ENCODE assay signal across 23 mouse cellular contexts in genomic region chr8:86840120-86840693, GRCm38 (mm10). TPM values are rescaled to one million over a fixed set of nuclear protein-coding genes. Genes with fewer than 3 reads are reported as not detected.
DNase-seq lines count a peak whose midpoint lies in the region; ATAC-seq and TF ChIP-seq lines count a peak whose summit lies in the region.
"Had no signal": no experiment of that assay in that cellular context is flagged by ENCODE, and none has a peak within 500 bp of the region (broad histone marks: within the 10 kb centered on the region; RNA-seq: fewer than 3 reads in every experiment).

No protein-coding gene starts in this region.

- TF ChIP-seq CTCF in intestine, postnatal 0 days (IDR thresholded peaks at IDR 0.05; ENCODE audit: low read depth), result no peak

- H3K36me3 ChIP-seq in embryonic facial prominence, embryonic 13.5 days, result peaks cover 69% of the 10 kb centered on the region
- peaks cover 70% of the 10 kb centered on the region for H3K36me3 ChIP-seq in embryonic facial prominence, embryonic 10.5 days (replicated peaks)
- peaks cover 13% of the 10 kb centered on the region for H3K36me3 ChIP-seq in intestine, embryonic 15.5 days
- H3K36me3 ChIP-seq in intestine, postnatal 0 days (ENCODE audit: control insufficient read depth, insufficient read depth), result peaks cover 46% of the 10 kb centered on the region
- H3K36me3 ChIP-seq in midbrain, embryonic 14.5 days (ENCODE audit: control insufficient read depth, insufficient read depth, low read length), result peaks cover 43% of the 10 kb centered on the region
- peaks cover 32% of the 10 kb centered on the region for H3K36me3 ChIP-seq in midbrain, embryonic 15.5 days (replicated peaks)

- no peak overlapping the region for H3K4me3 ChIP-seq in embryonic facial prominence, embryonic 13.5 days
- H3K4me3 ChIP-seq in embryonic facial prominence, embryonic 10.5 days, result no peak overlapping the region
- no peak overlapping the region for H3K4me3 ChIP-seq in intestine, embryonic 15.5 days (replicated peaks)
- no peak overlapping the region for H3K4me3 ChIP-seq in intestine, postnatal 0 days (ENCODE audit: low read depth, low read length)
- H3K4me3 ChIP-seq in midbrain, embryonic 14.5 days (replicated peaks; ENCODE audit: low read depth, low read length), result no peak overlapping the region
- H3K4me3 ChIP-seq in midbrain, embryonic 15.5 days, result no peak overlapping the region
- H3K4me3 ChIP-seq: forebrain, embryonic 10.5 days; heart, adult 2 months; heart, embryonic 10.5 days; heart, embryonic 13.5 days; hindbrain, embryonic 12.5 days; hindbrain, embryonic 15.5 days had no signal

- 92% methylated on average over 12 of the region's 12 CpGs for WGBS in embryonic facial prominence, embryonic 13.5 days
- WGBS in embryonic facial prominence, embryonic 10.5 days, result 96% methylated on average over 12 of the region's 12 CpGs
- 93% methylated on average over 12 of the region's 12 CpGs for WGBS in intestine, embryonic 15.5 days
- 92% methylated on average over 12 of the region's 12 CpGs for WGBS in intestine, postnatal 0 days
- WGBS in midbrain, embryonic 14.5 days, result 95% methylated on average over 12 of the region's 12 CpGs
- WGBS in midbrain, embryonic 15.5 days, result 98% methylated on average over 12 of the region's 12 CpGs

- no peak overlapping the region for H3K27ac ChIP-seq in embryonic facial prominence, embryonic 13.5 days
- no peak overlapping the region for H3K27ac ChIP-seq in embryonic facial prominence, embryonic 10.5 days (replicated peaks)
- no peak overlapping the region for H3K27ac ChIP-seq in intestine, embryonic 15.5 days
- H3K27ac ChIP-seq in intestine, postnatal 0 days (ENCODE audit: low read depth, low read length), result no peak overlapping the region
- no peak overlapping the region for H3K27ac ChIP-seq in midbrain, embryonic 14.5 days (replicated peaks; ENCODE audit: low read depth, low read length)
- no peak overlapping the region for H3K27ac ChIP-seq in midbrain, embryonic 15.5 days
- H3K27ac ChIP-seq: forebrain, embryonic 10.5 days; heart, adult 2 months; heart, embryonic 10.5 days; heart, embryonic 13.5 days; hindbrain, embryonic 12.5 days; hindbrain, embryonic 15.5 days had no signal

- 0 out of 2 replicates have a peak, but pooled peaks have one; percentile 4 for ATAC-seq in embryonic facial prominence, embryonic 13.5 days (ENCODE audit: insufficient number of reproducible peaks, insufficient read depth, low FRiP score, low TSS enrichment, low read depth)
- ATAC-seq in intestine, embryonic 15.5 days, result peak; percentile 37; the same call in 1 of the 2 replicates
- ATAC-seq in intestine, postnatal 0 days, result no peak
- peak; percentile 20; the same call in 1 of the 2 replicates for ATAC-seq in midbrain, embryonic 14.5 days (ENCODE audit: low FRiP score, low TSS enrichment)
- ATAC-seq in midbrain, embryonic 15.5 days (replicated peaks), result no peak
- ATAC-seq: forebrain, embryonic 14.5 days had no signal

- H3K9me3 ChIP-seq in embryonic facial prominence, embryonic 13.5 days, result no peaks in the 10 kb centered on the region
- H3K9me3 ChIP-seq in embryonic facial prominence, embryonic 10.5 days, result no peaks in the 10 kb centered on the region
- H3K9me3 ChIP-seq in intestine, embryonic 15.5 days, result no peaks in the 10 kb centered on the region
- no peaks in the 10 kb centered on the region for H3K9me3 ChIP-seq in intestine, postnatal 0 days (ENCODE audit: control insufficient read depth)
- no peaks in the 10 kb centered on the region for H3K9me3 ChIP-seq in midbrain, embryonic 14.5 days (ENCODE audit: control insufficient read depth, low read length)
- H3K9me3 ChIP-seq in midbrain, embryonic 15.5 days, result no peaks in the 10 kb centered on the region
- H3K9me3 ChIP-seq: forebrain, embryonic 10.5 days; G1E; heart, embryonic 10.5 days; heart, embryonic 13.5 days; hindbrain, embryonic 12.5 days; hindbrain, embryonic 15.5 days had no signal

- no peak for DNase-seq in embryonic facial prominence, embryonic 10.5 days (ENCODE audit: low spot score)
- DNase-seq in midbrain, embryonic 14.5 days, result no peak
- DNase-seq in MN1 (ENCODE audit: low spot score), result no peak
- no peak for DNase-seq in urinary bladder, postnatal 4 days (ENCODE audit: low spot score in 2 of 2)
- DNase-seq: adrenal gland, adult 2 months; adrenal gland, postnatal 14 days; cerebellum, adult 11 months; cerebellum, adult 2 months; cerebellum, adult 9-11 months; cerebellum, postnatal 25 days; gastrocnemius, postnatal 25 days; heart, adult 2 months had no signal

- H3K4me2 ChIP-seq in embryonic facial prominence, embryonic 13.5 days, result no peak overlapping the region
- H3K4me2 ChIP-seq in intestine, embryonic 15.5 days (replicated peaks), result no peak overlapping the region
- no peak overlapping the region for H3K4me2 ChIP-seq in intestine, postnatal 0 days (replicated peaks; ENCODE audit: low read depth)
- H3K4me2 ChIP-seq in midbrain, embryonic 14.5 days (ENCODE audit: low read length), result no peak overlapping the region
- no peak overlapping the region for H3K4me2 ChIP-seq in midbrain, embryonic 15.5 days
- H3K4me2 ChIP-seq: heart, embryonic 13.5 days; hindbrain, embryonic 12.5 days; hindbrain, embryonic 15.5 days had no signal

- H3K9ac ChIP-seq in embryonic facial prominence, embryonic 13.5 days, result no peak overlapping the region
- H3K9ac ChIP-seq in intestine, embryonic 15.5 days, result no peak overlapping the region
- no peak overlapping the region for H3K9ac ChIP-seq in intestine, postnatal 0 days (ENCODE audit: low read depth, low read length)
- no peak overlapping the region for H3K9ac ChIP-seq in midbrain, embryonic 14.5 days (replicated peaks; ENCODE audit: low read length)
- no peak overlapping the region for H3K9ac ChIP-seq in midbrain, embryonic 15.5 days
- H3K9ac ChIP-seq: heart, embryonic 13.5 days; hindbrain, embryonic 12.5 days; hindbrain, embryonic 15.5 days had no signal

- no peaks in the 10 kb centered on the region for H3K27me3 ChIP-seq in embryonic facial prominence, embryonic 13.5 days
- no peaks in the 10 kb centered on the region for H3K27me3 ChIP-seq in embryonic facial prominence, embryonic 10.5 days (replicated peaks; ENCODE audit: low read depth, poor library complexity, severe bottlenecking)
- H3K27me3 ChIP-seq in intestine, embryonic 15.5 days (replicated peaks), result no peaks in the 10 kb centered on the region
- no peaks in the 10 kb centered on the region for H3K27me3 ChIP-seq in intestine, postnatal 0 days (replicated peaks; ENCODE audit: control insufficient read depth, insufficient read depth, low read length)
- no peaks in the 10 kb centered on the region for H3K27me3 ChIP-seq in midbrain, embryonic 14.5 days (ENCODE audit: control insufficient read depth, insufficient read depth, low read length)
- no peaks in the 10 kb centered on the region for H3K27me3 ChIP-seq in midbrain, embryonic 15.5 days (replicated peaks)
- H3K27me3 ChIP-seq: heart, embryonic 13.5 days; hindbrain, embryonic 12.5 days; hindbrain, embryonic 15.5 days had no signal

- H3K4me1 ChIP-seq in embryonic facial prominence, embryonic 13.5 days, result no peaks in the 10 kb centered on the region
- H3K4me1 ChIP-seq in embryonic facial prominence, embryonic 10.5 days, result no peaks in the 10 kb centered on the region
- H3K4me1 ChIP-seq in intestine, embryonic 15.5 days (replicated peaks), result no peaks in the 10 kb centered on the region
- H3K4me1 ChIP-seq in intestine, postnatal 0 days (replicated peaks; ENCODE audit: control insufficient read depth, insufficient read depth, low read length), result no peaks in the 10 kb centered on the region
- no peaks in the 10 kb centered on the region for H3K4me1 ChIP-seq in midbrain, embryonic 14.5 days (ENCODE audit: control insufficient read depth, insufficient read depth, low read length)
- H3K4me1 ChIP-seq in midbrain, embryonic 15.5 days, result no peaks in the 10 kb centered on the region
- H3K4me1 ChIP-seq: hindbrain, embryonic 12.5 days; hindbrain, embryonic 15.5 days had no signal

RNA-seq across cellular contexts. Expression of gene N4bp1, which starts 44.9 kb away (rescaled TPM):
- 11.2 and 12.6 TPM in 2 replicates for polyA plus RNA-seq in embryonic facial prominence, embryonic 13.5 days (2015; fragmentation: Nextera tagmentation; extraction: Ambion mirVana)
- 10.3 and 10.8 TPM in 2 replicates for polyA plus RNA-seq in embryonic facial prominence, embryonic 10.5 days (2016; fragmentation: Nextera tagmentation; extraction: Ambion mirVana)
- 8.1 and 8.5 TPM in 2 replicates for polyA plus RNA-seq in intestine, embryonic 15.5 days (2015; fragmentation: Nextera tagmentation; extraction: Ambion mirVana)
- polyA plus RNA-seq in intestine, postnatal 0 days (2015; fragmentation: Nextera tagmentation; extraction: Ambion mirVana), result 5.4 and 6.2 TPM in 2 replicates
- 13.6 and 14.6 TPM in 2 replicates for polyA plus RNA-seq in midbrain, embryonic 14.5 days (2014; fragmentation: Nextera tagmentation; extraction: Ambion mirVana)
- polyA plus RNA-seq in midbrain, embryonic 15.5 days (2015; fragmentation: Nextera tagmentation; extraction: Ambion mirVana), result 11.4 and 11.8 TPM in 2 replicates

Comparison
In these comparisons a context has a peak if more than half of its experiments do, and no peak if none do; other contexts are left out.
1. ATAC-seq: peak in embryonic facial prominence, embryonic 13.5 days (single experiment), intestine, embryonic 15.5 days (single experiment) and midbrain, embryonic 14.5 days (single experiment); none in intestine, postnatal 0 days (single experiment) and midbrain, embryonic 15.5 days (single experiment).